Mouse (Mus musculus) limb, embryonic 15.5 days (tissue): ENCODE results near the gene Ncf4. TPM values are rescaled to one million over a fixed set of nuclear protein-coding genes. Genes with fewer than 3 reads are reported as not detected.

Experiments used
- ATAC-seq: fragments of 200-750 bp; cut with Nextera tagmentation; 2 replicates; pipeline ENCODE4 v1.8.0; 2017; ENCODE audit warnings: low read depth, moderate TSS enrichment; ENCODE audit not compliant: insufficient number of reproducible peaks, low FRiP score, low TSS enrichment
- H3K27ac ChIP-seq: fragments of 300-500 bp; sonication (generic); 2 replicates; pipeline ENCODE4 v1.5.1; 2015; ENCODE audit warnings: moderate library complexity, mild to moderate bottlenecking, inconsistent platforms
- H3K27me3 ChIP-seq: fragments of 300-500 bp; sonication (generic); 2 replicates; pipeline ENCODE4 v1.6.1; 2015; ENCODE audit warnings: inconsistent platforms
- H3K36me3 ChIP-seq: fragments of 300-500 bp; sonication (generic); 2 replicates; pipeline ENCODE4 v1.6.1; 2015; ENCODE audit warnings: inconsistent platforms
- H3K4me1 ChIP-seq: fragments of 300-500 bp; sonication (generic); 2 replicates; pipeline ENCODE4 v1.6.1; 2015; ENCODE audit warnings: inconsistent platforms
- H3K4me2 ChIP-seq: fragments of 300-500 bp; sonication (generic); 2 replicates; pipeline ENCODE4 v1.6.1; 2015; ENCODE audit warnings: mild to moderate bottlenecking, inconsistent platforms
- H3K4me3 ChIP-seq: fragments of 300-500 bp; sonication (generic); 2 replicates; pipeline ENCODE4 v1.5.1; 2015; ENCODE audit warnings: mild to moderate bottlenecking, inconsistent platforms
- H3K9ac ChIP-seq: fragments of 300-500 bp; sonication (generic); 2 replicates; pipeline ENCODE4 v1.6.1; 2015; ENCODE audit warnings: inconsistent platforms
- H3K9me3 ChIP-seq: fragments of 300-500 bp; sonication (generic); 2 replicates; pipeline ENCODE4 v1.6.1; 2016; ENCODE audit warnings: inconsistent platforms
- WGBS: fragments of 180-500 bp; shearing (Covaris S2); methylation state at CpG from one replicate; pipeline ENCODE4 v1.1.7; 2015; 5-methylcytosine and 5-hydroxymethylcytosine counted together
- polyA plus RNA-seq: library from polyadenylated mRNA; unstranded; fragments of >200 nt; fragmentation: Nextera tagmentation; extraction: Ambion mirVana; gene quantifications from 2 replicates; pipeline ENCODE4 v1.2.1, GENCODE M21; 2015

Ncf4 gene
- 3.2 and 7.2 TPM in 2 replicates for polyA plus RNA-seq

DNA sequence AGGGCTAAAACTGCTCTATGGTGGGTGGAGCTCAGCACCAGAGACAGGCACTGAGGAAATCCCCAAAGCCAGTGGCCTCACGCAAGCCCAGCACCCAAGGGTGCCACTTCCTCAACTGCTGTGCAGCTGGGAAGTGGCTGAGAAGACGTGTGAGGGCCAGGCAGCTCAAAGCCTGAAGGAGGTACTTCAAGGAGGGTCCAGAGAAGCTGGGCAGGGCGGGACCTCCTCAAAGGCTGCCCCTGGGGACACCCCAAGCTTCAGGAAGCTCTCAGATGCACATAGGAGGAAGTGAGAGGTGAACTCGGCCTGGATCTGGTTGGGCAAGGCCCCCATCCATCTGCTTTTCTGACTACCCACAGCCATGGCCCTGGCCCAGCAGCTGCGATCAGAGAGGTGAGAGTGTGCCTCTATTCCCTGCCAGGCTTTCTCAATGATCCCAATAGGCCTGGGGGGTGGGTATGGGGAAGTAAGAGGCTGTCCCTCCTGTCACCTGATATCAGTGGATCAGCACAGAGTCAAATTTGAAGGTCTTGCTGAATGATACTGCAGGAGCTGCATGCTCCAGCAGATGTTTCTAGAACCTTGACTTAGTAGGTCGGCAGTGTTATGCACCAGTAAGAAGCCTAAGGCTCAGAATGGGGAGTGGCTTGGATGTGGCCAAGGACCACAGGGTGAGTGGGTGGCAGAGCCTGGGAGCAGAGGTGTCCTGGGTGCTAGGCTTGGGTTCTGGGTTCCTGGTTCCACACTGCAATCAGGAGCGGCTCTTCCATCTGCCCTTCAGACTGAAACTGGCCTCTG is at the start of gene Ncf4:
TSS of gene Ncf4 (plus strand) at position 107 of the 798 bp plus-strand sequence.
- 0 out of 2 replicates have a peak, but pooled peaks cover 6% of the 10 kb centered on the region for H3K4me1 ChIP-seq
- H3K4me3 ChIP-seq, result no peak within 1 kb of the TSS
- no peaks in the 10 kb centered on the region for H3K36me3 ChIP-seq
- 68% methylated on average over 7 of the region's 7 CpGs for WGBS
- ATAC-seq, result no peak
- no peaks in the 10 kb centered on the region for H3K9me3 ChIP-seq
- no peak within 1 kb of the TSS for H3K4me2 ChIP-seq
- no peaks in the 10 kb centered on the region for H3K27me3 ChIP-seq
- H3K27ac ChIP-seq, result no peak within 1 kb of the TSS
- H3K9ac ChIP-seq, result no peak within 1 kb of the TSS

DNA sequence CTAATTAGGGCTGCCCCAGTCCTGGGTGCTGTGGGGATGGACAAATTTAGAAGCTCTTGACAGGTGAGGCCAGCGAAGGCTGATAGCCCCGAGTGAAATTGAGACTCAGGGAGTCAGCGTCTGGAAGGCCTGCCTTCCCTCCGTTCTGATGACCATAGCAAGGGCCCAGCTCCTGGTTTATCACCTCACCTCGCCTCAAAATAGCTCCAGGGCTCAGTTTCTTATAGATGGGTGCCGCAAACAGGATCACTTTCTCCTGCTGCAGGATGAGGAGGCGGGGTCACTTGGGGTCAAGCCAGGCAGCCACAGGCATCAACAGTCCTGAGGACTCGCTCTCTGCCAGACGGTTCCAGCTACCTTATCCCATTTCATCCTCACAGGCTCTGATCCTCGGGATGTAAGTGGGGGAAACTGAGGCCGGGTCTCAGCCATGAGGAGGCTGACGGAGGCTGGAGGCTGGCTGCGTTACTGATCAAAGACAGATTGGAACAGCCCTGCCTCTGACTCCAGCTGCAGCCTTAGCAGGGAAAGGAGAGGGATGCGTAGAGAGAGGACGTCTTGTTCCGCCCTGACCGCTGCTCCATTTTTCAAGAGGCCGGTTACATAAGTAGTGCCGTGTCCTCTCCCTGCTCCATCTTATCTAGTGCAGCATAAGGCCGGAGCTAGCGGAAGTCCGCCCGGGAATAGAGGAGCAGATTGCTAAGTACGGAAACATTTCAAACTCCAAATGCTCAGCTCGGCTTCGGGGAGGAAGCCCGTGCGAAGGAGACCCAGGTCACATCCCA is 49.3 kb upstream of the Ncf4 start:
- H3K9ac ChIP-seq, result no peak overlapping the region
- no peak overlapping the region for H3K4me2 ChIP-seq
- ATAC-seq, result no peak
- no peaks in the 10 kb centered on the region for H3K4me1 ChIP-seq
- no peaks in the 10 kb centered on the region for H3K9me3 ChIP-seq
- H3K4me3 ChIP-seq, result no peak overlapping the region
- no peaks in the 10 kb centered on the region; the same call in 1 of the 2 replicates for H3K27me3 ChIP-seq
- 68% methylated on average over 28 of the region's 28 CpGs for WGBS
- no peak overlapping the region for H3K27ac ChIP-seq
- H3K36me3 ChIP-seq, result no peaks in the 10 kb centered on the region

DNA sequence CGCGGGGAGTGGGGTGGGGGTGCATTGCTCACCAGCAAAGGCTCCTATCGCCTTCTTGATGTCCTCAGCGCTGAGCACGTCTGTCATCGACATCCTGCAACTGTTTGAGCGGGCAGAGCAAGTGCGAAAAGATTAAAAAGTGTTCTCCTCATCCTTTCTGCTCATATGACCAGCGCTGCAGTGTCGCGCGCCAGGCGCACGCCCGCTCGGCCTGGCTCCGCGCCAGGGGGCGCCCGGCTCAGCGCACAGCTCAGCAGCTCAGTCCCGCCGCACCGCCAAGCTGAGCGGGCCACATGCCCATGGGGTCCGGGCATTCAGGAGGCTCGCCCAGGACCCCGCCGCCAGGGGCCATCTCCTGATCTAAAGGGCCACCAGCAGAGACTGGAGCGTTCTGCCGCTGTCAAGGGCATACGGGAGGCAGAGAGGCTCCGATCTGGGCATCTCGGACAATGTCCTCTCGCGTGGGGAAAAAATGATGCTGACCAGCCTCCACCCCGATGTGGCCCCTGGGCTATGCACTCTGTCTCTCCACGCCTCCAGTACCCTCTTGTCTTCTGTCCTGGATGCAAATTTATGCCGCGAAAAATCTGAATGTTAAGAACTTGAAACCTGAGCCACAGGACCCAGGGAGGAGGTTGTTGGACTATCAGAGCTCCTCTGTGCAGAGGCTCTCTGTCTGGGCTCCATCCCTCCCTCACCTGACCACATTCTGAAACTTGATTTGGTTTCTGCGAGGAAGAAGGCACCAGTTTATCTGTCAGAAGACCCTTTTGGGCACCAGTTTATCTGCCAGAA is 40.4 kb upstream of the Ncf4 start:
- peak overlapping the region; percentile 55 for H3K4me2 ChIP-seq
- 3% methylated on average over 41 of the region's 41 CpGs for WGBS
- H3K36me3 ChIP-seq, result no peaks in the 10 kb centered on the region
- H3K9me3 ChIP-seq, result no peaks in the 10 kb centered on the region
- peak overlapping the region; percentile 31 for H3K4me3 ChIP-seq
- peaks cover 50% of the 10 kb centered on the region for H3K27me3 ChIP-seq
- no peak overlapping the region for H3K27ac ChIP-seq
- no peak for ATAC-seq
- peaks cover 8% of the 10 kb centered on the region for H3K4me1 ChIP-seq
- H3K9ac ChIP-seq, result 0 out of 2 replicates have a peak overlapping the region, but pooled peaks have one; percentile 2

DNA sequence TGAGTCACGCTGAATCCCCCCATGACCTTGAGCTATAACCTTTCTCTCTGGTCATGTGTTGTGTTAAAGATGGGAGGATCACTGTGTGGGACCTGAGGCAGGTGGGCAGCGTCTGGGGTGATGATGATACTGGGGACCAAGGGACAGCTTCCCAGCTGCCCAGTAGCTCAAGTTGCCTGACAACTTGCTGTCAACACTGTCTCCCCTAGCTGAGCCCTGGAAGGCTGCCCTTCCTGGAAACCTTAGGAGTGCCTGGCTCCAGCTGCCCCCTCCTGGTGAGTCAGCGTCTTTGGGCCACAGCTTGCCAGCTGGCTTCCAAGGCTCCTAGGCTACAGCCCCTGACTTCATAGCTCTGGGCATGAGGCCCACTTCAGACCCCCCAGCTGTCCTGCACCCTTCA is 39.4 kb upstream of the Ncf4 start:
- 37% methylated on average over 3 of the region's 3 CpGs for WGBS
- Histone ChIP-seq H3K4me1 (peaks cover 8% of the 10 kb centered on the region), H3K9me3 (no peaks in the 10 kb centered on the region), H3K27me3 (peaks cover 50% of the 10 kb centered on the region), H3K27ac (no peak overlapping the region), H3K9ac (no peak overlapping the region), H3K4me3 (no peak overlapping the region), H3K36me3 (no peaks in the 10 kb centered on the region), H3K4me2 (no peak overlapping the region)
- no peak for ATAC-seq

DNA sequence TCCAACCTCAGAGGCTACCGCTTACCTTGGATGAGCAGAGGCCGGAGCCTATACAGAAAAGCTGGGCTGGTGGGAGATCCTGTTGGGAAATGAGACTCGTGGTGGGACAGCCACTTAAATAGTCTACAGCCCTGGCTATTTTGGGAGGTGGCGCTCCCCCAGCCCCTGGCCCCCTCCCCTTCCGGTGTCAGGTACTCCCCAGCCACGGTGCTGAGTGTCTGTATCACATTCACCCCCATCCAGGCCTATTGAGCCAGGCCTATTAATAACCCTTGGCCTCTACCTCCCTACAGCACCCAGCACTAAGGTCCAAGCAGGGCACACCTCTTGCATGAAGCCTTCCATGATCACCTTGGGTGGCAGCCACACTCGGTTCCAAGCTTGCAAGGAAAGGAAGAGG is 38.3 kb upstream of the Ncf4 start, which contains the start of gene Pvalb:
TSS of gene Pvalb (minus strand) at position 89 of the 400 bp plus-strand sequence.
- Histone ChIP-seq H3K27ac (no peak within 1 kb of the TSS), H3K4me3 (no peak within 1 kb of the TSS), H3K4me1 (peaks cover 8% of the 10 kb centered on the region), H3K27me3 (peaks cover 47% of the 10 kb centered on the region), H3K9ac (no peak within 1 kb of the TSS), H3K9me3 (no peaks in the 10 kb centered on the region), H3K36me3 (no peaks in the 10 kb centered on the region), H3K4me2 (no peak within 1 kb of the TSS)
- WGBS, result 91% methylated on average over 7 of the region's 7 CpGs
- ATAC-seq, result no peak

DNA sequence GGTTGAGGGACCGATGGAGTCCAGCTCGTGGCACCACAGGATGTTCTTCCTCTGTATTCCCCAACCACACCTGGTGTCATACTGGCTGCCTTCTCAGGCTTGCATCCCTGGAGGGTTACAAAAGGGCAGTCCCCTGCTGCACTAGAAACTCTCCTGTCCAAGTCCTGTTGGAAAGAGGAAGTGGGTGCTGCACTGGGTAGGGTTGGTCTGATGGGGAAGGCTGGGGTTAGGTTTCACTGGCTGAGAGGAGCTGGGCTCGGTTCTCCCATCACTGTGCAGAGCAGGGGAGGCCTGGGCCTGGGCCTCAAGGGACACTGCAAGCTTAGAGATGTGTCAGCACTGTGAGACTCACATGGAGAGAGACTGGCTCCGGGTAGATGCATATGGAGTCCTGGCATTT is 34.4 kb upstream of the Ncf4 start:
- H3K4me2 ChIP-seq, result no peak overlapping the region
- no peak for ATAC-seq
- no peak overlapping the region for H3K9ac ChIP-seq
- H3K4me1 ChIP-seq, result no peaks in the 10 kb centered on the region
- no peaks in the 10 kb centered on the region for H3K36me3 ChIP-seq
- WGBS, result 79% methylated on average over 4 of the region's 4 CpGs
- no peak overlapping the region for H3K27ac ChIP-seq
- no peaks in the 10 kb centered on the region for H3K9me3 ChIP-seq
- no peak overlapping the region for H3K4me3 ChIP-seq
- peaks cover 9% of the 10 kb centered on the region for H3K27me3 ChIP-seq

DNA sequence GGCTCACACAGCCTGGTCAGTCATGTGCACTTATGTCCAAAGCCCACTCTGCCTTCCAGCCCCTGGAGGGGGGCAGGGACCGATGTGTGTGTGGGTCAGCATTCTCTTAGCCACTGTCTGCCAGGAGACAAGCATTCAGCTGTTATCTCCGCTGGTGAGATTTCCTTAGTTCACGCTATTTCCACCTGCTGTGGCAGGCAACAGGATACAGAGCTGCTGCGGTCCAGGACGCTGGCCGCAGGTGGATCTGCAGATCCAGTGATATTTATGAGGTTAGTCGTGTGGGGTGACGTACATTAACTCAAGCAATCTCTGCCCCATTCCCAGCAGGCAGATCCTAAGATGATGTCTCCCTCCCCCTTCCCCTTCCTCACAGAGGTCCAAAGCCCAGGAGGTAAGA is 33.2 kb upstream of the Ncf4 start:
- Histone ChIP-seq H3K4me3 (no peak overlapping the region), H3K9ac (no peak overlapping the region), H3K9me3 (no peaks in the 10 kb centered on the region), H3K27ac (no peak overlapping the region), H3K4me1 (no peaks in the 10 kb centered on the region), H3K27me3 (no peaks in the 10 kb centered on the region; the same call in 1 of the 2 replicates), H3K4me2 (no peak overlapping the region), H3K36me3 (no peaks in the 10 kb centered on the region)
- WGBS, result 71% methylated on average over 8 of the region's 8 CpGs
- no peak for ATAC-seq

DNA sequence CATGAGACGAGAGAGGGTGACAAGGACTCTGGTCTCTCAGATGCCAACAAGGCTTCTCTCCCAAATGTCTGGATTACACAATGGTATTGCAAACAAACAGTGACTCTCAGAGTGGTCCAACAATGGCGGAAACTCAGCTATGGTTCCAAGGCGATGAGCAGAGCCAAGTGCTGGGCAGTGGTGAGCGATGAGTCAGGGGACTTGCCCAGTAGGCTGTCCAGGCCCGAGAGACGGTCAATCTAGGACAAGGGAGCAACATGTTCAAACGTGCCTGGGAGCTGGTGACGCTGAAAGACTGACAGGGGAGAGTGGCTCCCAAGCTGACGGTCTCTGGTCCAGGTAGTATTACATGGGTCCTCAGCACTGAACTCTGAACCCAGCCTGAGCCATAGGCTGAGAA is 29.3 kb upstream of the Ncf4 start:
- WGBS, result 68% methylated on average over 9 of the region's 9 CpGs
- Histone ChIP-seq H3K9ac (no peak overlapping the region), H3K27ac (no peak overlapping the region), H3K4me3 (no peak overlapping the region), H3K27me3 (no peaks in the 10 kb centered on the region), H3K4me1 (no peaks in the 10 kb centered on the region), H3K36me3 (no peaks in the 10 kb centered on the region), H3K9me3 (no peaks in the 10 kb centered on the region), H3K4me2 (no peak overlapping the region)
- ATAC-seq, result no peak

DNA sequence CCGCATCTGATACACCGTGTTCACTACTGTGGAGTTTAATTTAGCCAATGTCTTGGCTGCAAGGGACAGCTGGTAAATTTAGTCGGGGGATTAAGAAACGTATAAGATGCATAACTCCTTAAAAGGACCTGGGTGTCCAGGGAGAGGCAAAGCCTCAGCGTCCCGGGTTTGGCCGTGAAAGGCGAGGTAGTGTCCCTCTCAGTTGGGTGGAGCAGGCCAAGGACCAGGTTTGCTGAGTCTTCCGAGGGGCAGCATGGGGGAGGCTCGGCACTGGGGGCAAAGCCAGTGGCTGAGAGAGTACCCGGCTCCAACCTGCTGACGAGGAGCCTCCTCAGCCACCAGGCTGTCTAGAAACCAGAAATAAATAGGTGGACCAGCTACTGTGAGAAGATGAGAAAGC is 16.8 kb upstream of the Ncf4 start:
- no peak overlapping the region for H3K9ac ChIP-seq
- no peak overlapping the region for H3K4me2 ChIP-seq
- WGBS, result 83% methylated on average over 12 of the region's 12 CpGs
- H3K4me3 ChIP-seq, result no peak overlapping the region
- H3K36me3 ChIP-seq, result no peaks in the 10 kb centered on the region
- no peaks in the 10 kb centered on the region for H3K27me3 ChIP-seq
- no peaks in the 10 kb centered on the region for H3K4me1 ChIP-seq
- H3K9me3 ChIP-seq, result no peaks in the 10 kb centered on the region
- ATAC-seq, result no peak
- no peak overlapping the region for H3K27ac ChIP-seq

DNA sequence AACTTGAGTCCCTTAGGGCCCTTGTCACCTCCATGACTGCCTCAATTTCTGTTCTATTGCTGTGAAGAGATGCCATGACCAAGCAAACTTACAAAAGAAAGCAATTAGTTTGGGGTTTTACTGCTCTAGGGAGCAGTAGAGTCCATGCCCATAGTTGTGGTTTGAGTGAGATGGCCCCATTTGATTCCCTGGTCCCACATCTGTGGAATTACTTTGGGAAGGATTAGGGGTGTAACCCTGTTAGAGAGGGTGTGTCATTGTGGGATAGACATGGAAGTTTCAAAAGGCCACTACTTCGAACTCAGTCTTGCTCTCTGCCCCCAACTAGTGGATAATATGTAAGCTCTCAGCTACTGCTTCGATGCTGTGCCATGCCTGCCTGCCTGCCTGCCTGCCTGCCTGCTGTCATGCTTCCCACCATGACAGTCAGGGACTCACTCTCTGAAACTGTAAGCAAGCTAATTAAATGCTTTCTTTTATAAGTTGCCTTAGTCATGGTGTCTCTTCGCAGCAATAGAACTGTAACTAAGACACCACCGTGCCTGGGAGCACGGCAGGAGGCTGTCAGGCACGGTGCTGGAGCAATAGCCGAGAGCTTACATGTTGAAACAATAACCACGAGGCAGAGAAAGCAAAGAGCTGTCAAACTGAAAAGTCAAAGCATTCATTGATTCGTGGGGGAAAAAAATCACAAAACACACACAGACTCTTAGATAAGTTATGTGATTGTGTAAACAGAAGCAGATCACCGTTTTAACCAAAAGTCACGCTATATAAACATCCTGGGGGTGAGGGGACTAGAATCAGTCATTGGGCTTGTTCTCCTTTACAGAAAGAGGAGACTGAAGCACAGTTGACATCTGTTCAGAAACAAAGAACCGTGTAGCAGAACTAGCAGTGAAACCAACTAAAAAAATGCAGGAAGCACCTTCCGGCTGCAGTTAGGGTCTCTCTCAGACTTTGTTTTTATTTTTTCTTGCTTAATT is 13.0 kb upstream of the Ncf4 start:
- H3K27me3 ChIP-seq, result no peaks in the 10 kb centered on the region
- H3K4me1 ChIP-seq, result no peaks in the 10 kb centered on the region
- no peak overlapping the region for H3K4me3 ChIP-seq
- no peak for ATAC-seq
- H3K9me3 ChIP-seq, result no peaks in the 10 kb centered on the region
- H3K27ac ChIP-seq, result no peak overlapping the region
- WGBS, result 56% methylated on average over 13 of the region's 13 CpGs
- H3K4me2 ChIP-seq, result no peak overlapping the region
- H3K36me3 ChIP-seq, result no peaks in the 10 kb centered on the region
- H3K9ac ChIP-seq, result no peak overlapping the region
